Mouse (Mus musculus) forebrain, embryonic 11.5 days (tissue): ENCODE measurements around the gene Hsp90aa1. TPM values are rescaled to one million over a fixed set of nuclear protein-coding genes. Genes with fewer than 3 reads are reported as not detected.
A peak's percentile ranks its signal among the peaks of the same experiment; 100 is the strongest.
"Not testable (repeated sequence)": the region's sequence is repeated elsewhere in the genome, so short reads cannot be mapped to it uniquely, and the experiment has no call there.

Experiments
- ATAC-seq: fragments of 200-750 bp; cut with Nextera tagmentation; replicated peaks from 2 replicates; pipeline ENCODE4 v1.8.0; 2017; ENCODE audit warnings: moderate TSS enrichment; ENCODE audit not compliant: low FRiP score
- DNase-seq: peaks from one replicate; pipeline ENCODE4 v3.0.0-alpha.2; 2017; ENCODE audit warnings: low spot score
- H3K27ac ChIP-seq: fragments of 300-500 bp; sonication (generic); 2 replicates; pipeline ENCODE4 v1.5.1; 2014; ENCODE audit warnings: low read depth, low read length
- H3K27me3 ChIP-seq: fragments of 300-500 bp; sonication (generic); 2 replicates; pipeline ENCODE4 v1.6.1; 2014; ENCODE audit warnings: mild to moderate bottlenecking, low read length, mixed read lengths; ENCODE audit not compliant: control insufficient read depth, insufficient read depth
- H3K36me3 ChIP-seq: fragments of 300-500 bp; sonication (generic); 2 replicates; pipeline ENCODE4 v1.6.1; 2014; ENCODE audit warnings: mild to moderate bottlenecking, low read length, moderate library complexity, mixed read lengths; ENCODE audit not compliant: control insufficient read depth, insufficient read depth
- H3K4me1 ChIP-seq: fragments of 300-500 bp; sonication (generic); replicated peaks from 2 replicates; pipeline ENCODE4 v1.6.1; 2014; ENCODE audit warnings: low read length, mixed read lengths; ENCODE audit not compliant: control insufficient read depth, insufficient read depth
- H3K4me2 ChIP-seq: fragments of 300-500 bp; sonication (generic); 2 replicates; pipeline ENCODE4 v1.6.1; 2014; ENCODE audit warnings: low read depth, mild to moderate bottlenecking, low read length, moderate library complexity, mixed read lengths; ENCODE audit not compliant: severe bottlenecking
- H3K4me3 ChIP-seq: fragments of 300-500 bp; sonication (generic); 2 replicates; pipeline ENCODE4 v1.5.1; 2014; ENCODE audit warnings: low read depth, low read length
- H3K9ac ChIP-seq: fragments of 300-500 bp; sonication (generic); 2 replicates; pipeline ENCODE4 v1.6.1; 2014; ENCODE audit warnings: low read length
- H3K9me3 ChIP-seq: fragments of 300-500 bp; sonication (generic); 2 replicates; pipeline ENCODE4 v1.6.1; 2016; ENCODE audit warnings: low read length, mixed read lengths; ENCODE audit not compliant: control insufficient read depth
- WGBS: fragments of 180-500 bp; shearing (Covaris S2); extraction: QIAGEN DNeasy Blood & Tissue Kit; methylation state at CpG from one replicate; pipeline ENCODE4 v1.1.7; 2014; 5-methylcytosine and 5-hydroxymethylcytosine counted together
- polyA plus RNA-seq: library from polyadenylated mRNA; unstranded; fragments of >200 nt; fragmentation: Nextera tagmentation; extraction: Ambion mirVana; gene quantifications from 2 replicates; pipeline ENCODE4 v1.2.1, GENCODE M21; 2014

The Hsp90aa1 gene
- polyA plus RNA-seq, 1 experiment from 2014 or later, result 1,424 TPM

DNA sequence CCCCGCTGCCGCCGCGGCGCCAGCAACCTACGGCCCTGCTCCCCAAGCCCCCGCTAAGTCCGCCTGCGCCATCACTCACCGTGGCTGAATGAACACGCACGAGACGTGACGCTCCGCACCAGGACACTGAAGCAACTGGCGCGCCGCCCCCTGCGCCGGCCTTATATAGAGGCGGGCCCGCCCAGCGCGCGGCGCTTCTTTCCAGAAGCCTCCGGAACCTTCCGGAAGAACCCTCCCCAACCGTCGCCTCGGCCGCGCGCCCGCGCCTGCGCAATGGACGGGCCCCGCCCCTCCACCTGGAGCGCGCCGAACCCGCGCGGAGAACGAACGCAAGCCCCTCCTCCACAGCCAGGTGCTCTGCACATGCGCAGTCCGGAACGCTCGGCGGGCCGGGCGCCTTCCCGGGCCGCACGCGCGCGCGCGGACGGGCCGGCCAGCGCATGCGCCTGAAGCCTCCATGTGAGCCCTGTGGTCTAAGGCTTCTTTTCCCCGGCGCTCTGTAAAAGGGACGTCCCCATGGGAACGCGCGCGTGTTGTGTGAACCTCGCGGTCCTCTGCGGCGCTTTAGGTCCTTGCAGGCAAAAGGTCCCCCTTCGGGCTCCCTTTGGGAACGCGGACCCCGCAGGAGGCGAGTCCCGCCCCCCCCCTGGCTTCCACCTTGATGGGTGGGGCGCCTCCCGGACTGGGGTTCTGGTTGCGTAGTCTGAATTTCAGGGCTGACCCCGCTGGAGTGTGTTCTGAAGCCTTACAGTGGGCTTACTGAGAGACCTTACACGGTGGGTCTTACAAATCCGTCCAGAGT lies 6.2 kb downstream of the Hsp90aa1 start:
- peaks cover 8% of the 10 kb centered on the region; the same call in 1 of the 2 replicates for H3K36me3 ChIP-seq
- DNase-seq (peak; percentile 100), ATAC-seq (peak; percentile 91)
- under 1% methylated on average over 89 of the region's 89 CpGs for WGBS
- H3K4me2 ChIP-seq, result peak overlapping the region; percentile 83
- H3K4me3 ChIP-seq, result peak overlapping the region; percentile 97
- H3K27ac ChIP-seq, result peak overlapping the region; percentile 90
- H3K9ac ChIP-seq, result peak overlapping the region; percentile 99
- peaks cover 6% of the 10 kb centered on the region for H3K4me1 ChIP-seq
- H3K27me3 ChIP-seq, result no peaks in the 10 kb centered on the region
- no peaks in the 10 kb centered on the region for H3K9me3 ChIP-seq

DNA sequence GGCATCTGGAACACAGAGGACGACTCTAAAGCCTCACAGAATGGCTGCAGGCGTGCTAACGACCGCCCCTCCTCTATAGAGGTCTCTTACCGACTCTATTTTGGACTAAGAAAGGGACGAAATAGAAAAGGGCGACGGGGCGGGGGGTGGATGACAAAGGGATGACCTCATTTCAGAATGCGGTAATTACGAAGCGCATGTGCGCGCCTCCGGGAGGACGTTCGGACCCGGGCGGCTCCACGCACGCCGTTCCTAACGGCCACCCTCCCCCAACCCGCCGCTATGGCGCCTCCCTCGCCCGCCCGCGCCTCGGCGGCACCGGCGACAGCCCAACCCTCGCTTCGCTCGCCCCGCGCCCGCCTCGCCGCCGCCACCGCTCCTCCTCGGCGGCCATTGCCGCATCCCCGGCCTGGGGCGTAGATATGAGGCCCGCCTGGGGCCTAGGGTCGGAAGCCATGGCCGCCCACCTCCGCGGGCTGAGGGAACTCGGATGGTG lies 6.8 kb downstream of the Hsp90aa1 start:
- peaks cover 8% of the 10 kb centered on the region; the same call in 1 of the 2 replicates for H3K36me3 ChIP-seq
- H3K9me3 ChIP-seq, result no peaks in the 10 kb centered on the region
- peak overlapping the region; percentile 48 for H3K4me2 ChIP-seq
- ATAC-seq (peak; percentile 72), DNase-seq (peak; percentile 85)
- H3K27me3 ChIP-seq, result no peaks in the 10 kb centered on the region
- H3K4me3 ChIP-seq, result peak overlapping the region; percentile 97
- H3K4me1 ChIP-seq, result peaks cover 6% of the 10 kb centered on the region
- under 1% methylated on average over 55 of the region's 55 CpGs for WGBS
- H3K27ac ChIP-seq, result peak overlapping the region; percentile 90
- peak overlapping the region; percentile 99 for H3K9ac ChIP-seq

GRCm38 (mm10) chr12:110693378-110693777 lies 9.2 kb downstream of the Hsp90aa1 start:
- not testable (repeated sequence) for H3K27ac ChIP-seq, H3K4me1 ChIP-seq, H3K4me2 ChIP-seq, H3K9me3 ChIP-seq, H3K27me3 ChIP-seq, ATAC-seq, H3K4me3 ChIP-seq, DNase-seq, H3K9ac ChIP-seq
- WGBS, result 86% methylated on average over 5 of the region's 5 CpGs
- H3K36me3 ChIP-seq, result peaks cover 22% of the 10 kb centered on the region

- H3K4me3 ChIP-seq, result no peak overlapping the region
- no peak for DNase-seq
- no peaks in the 10 kb centered on the region for H3K9me3 ChIP-seq
- H3K36me3 ChIP-seq, result peaks cover 25% of the 10 kb centered on the region
- H3K27ac ChIP-seq, result no peak overlapping the region
- peaks cover 6% of the 10 kb centered on the region for H3K4me1 ChIP-seq
- WGBS, result 86% methylated on average over 6 of the region's 6 CpGs
- ATAC-seq, result no peak
- H3K27me3 ChIP-seq, result no peaks in the 10 kb centered on the region
- no peak overlapping the region for H3K4me2 ChIP-seq
- no peak overlapping the region for H3K9ac ChIP-seq
These were observed 12.4 kb downstream of the Hsp90aa1 start for GRCm38 (mm10) chr12:110689919-110690643.

- H3K36me3 ChIP-seq, result peaks cover 21% of the 10 kb centered on the region
- not testable (repeated sequence) for H3K4me3 ChIP-seq, H3K9ac ChIP-seq, H3K4me2 ChIP-seq, DNase-seq, H3K4me1 ChIP-seq, H3K27ac ChIP-seq, ATAC-seq, H3K27me3 ChIP-seq, H3K9me3 ChIP-seq
- 96% methylated on average over 3 of the region's 3 CpGs for WGBS
These were observed 13.6 kb downstream of the Hsp90aa1 start for GRCm38 (mm10) chr12:110688921-110689320.

DNA sequence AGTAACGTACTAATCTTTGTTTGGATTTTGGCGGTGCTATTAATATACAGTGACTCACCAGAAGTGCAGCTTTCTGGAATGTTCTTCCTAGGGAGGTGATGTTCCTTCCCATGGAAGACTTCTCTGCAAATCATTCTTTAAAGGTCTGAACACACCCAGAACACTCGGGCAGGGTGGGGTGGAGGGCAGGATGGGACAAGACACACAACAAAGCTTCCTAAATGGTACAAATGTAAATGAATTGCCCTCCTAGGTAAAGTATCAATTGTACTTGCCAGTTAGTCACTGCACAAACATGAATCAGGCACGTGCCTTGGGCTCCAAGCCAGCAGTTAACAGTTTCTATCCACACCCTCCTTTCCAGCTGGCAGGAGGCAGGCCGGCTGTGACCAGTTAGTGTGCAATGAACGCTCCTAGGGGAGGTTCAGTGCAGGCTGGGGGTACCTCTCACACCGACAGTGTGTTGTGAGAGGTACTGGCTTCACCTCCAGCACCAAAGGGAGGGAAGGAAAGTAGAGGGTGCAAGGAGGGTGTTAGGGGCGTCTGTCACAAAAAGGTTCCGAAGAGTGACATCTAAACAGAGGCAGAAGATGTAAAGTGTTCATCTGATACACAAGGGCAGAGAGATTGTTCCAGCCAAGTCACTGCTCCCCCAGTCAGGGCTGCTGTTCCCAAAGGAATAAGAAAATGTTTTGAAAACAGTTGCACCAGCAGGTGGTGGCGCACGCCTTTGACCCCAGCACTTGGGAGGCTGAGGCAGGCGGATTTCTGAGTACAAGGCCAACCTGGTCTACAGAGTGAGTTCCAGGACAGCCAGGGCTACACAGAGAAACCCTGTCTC lies 14.4 kb downstream of the Hsp90aa1 start:
- peaks cover 21% of the 10 kb centered on the region for H3K36me3 ChIP-seq
- H3K4me2 ChIP-seq, result no peak overlapping the region
- WGBS, result 84% methylated on average over 12 of the region's 12 CpGs
- H3K27ac ChIP-seq, result no peak overlapping the region
- H3K9ac ChIP-seq, result no peak overlapping the region
- no peaks in the 10 kb centered on the region for H3K4me1 ChIP-seq
- ATAC-seq (no peak), DNase-seq (no peak)
- H3K9me3 ChIP-seq, result no peaks in the 10 kb centered on the region
- H3K27me3 ChIP-seq, result no peaks in the 10 kb centered on the region
- no peak overlapping the region for H3K4me3 ChIP-seq

DNA sequence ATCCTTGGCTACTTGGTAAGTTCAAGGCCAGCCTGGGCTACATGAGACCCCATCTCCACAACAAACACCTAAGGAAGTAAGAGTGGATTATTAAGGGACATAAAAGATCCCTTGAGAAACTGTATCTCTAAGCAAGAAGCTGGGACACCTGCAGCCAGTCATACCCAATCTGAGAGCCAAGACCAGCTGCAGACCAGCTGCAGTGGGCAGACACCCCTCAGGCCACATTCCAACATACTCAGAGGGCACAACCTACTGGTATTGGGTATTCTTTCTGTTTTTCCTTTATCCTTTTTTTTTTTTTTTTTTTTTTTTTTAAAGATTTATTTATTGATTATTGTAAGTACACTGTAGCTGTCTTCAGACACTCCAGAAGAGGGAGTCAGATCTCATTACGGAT lies 18.9 kb downstream of the Hsp90aa1 start:
- no peaks in the 10 kb centered on the region for H3K4me1 ChIP-seq
- no CpG with 5 or more reads among the region's 1 CpGs for WGBS
- no peaks in the 10 kb centered on the region for H3K27me3 ChIP-seq
- no peak overlapping the region for H3K27ac ChIP-seq
- no peaks in the 10 kb centered on the region for H3K9me3 ChIP-seq
- H3K9ac ChIP-seq, result no peak overlapping the region
- ATAC-seq (no peak), DNase-seq (no peak)
- H3K36me3 ChIP-seq, result peaks cover 3% of the 10 kb centered on the region; the same call in 1 of the 2 replicates
- no peak overlapping the region for H3K4me3 ChIP-seq
- no peak overlapping the region for H3K4me2 ChIP-seq
